Mouse (Mus musculus) heart, postnatal 10 days (tissue): Measurements from ENCODE around the gene Il1rl2. TPM values are rescaled to one million over a fixed set of nuclear protein-coding genes. Genes with fewer than 3 reads are reported as not detected.
"Not testable (repeated sequence)": the region's sequence is repeated elsewhere in the genome, so short reads cannot be mapped to it uniquely, and the experiment has no call there.

Experiments used
- DNase-seq, 2 experiments: peaks; one replicate each; pipeline ENCODE4 v3.0.0; 2021
- intact Hi-C: fragments of 180-260 bp; cut with DNase I; formaldehyde crosslinking; loops from one replicate; pipeline ENCODE4 v1.15.1; 2025
- total RNA-seq, 2 experiments: library from RNA; stranded (reverse); gene quantifications; 2 replicates each; pipeline ENCODE4 v1.2.3; 2021

Il1rl2 gene
- 1 to 10 TPM; 5.5 to 7.0 TPM for total RNA-seq

DNA sequence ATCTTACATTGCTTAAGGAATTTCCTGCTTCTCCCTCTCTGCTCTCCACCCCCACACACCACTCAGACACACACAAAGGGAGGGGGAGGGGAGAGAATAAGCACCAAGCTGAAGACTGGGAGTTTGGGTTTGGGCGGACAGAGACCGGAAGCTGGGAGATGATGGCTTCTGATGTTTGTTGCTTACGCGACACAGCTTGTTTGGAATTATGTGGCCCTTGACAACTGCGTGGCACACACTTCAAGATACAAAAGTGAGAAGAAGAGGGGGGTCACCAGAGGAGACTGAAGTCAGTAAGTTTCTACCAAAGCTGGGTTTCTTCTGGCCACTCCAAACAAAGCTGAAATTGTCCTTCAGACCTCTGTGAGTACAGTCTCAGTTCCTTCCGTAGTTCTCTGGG, at the start of gene Il1rl2:
Gene Il1rl2, plus strand, starts transcription at position 154 of the 400 bp plus-strand sequence.
- intact Hi-C loops, result loop anchor here (5.0 kb wide), 1 partner anchor 42 kb away; no protein-coding TSS in a partner anchor
- DNase-seq, result peak; percentile 56 to 64

DNA sequence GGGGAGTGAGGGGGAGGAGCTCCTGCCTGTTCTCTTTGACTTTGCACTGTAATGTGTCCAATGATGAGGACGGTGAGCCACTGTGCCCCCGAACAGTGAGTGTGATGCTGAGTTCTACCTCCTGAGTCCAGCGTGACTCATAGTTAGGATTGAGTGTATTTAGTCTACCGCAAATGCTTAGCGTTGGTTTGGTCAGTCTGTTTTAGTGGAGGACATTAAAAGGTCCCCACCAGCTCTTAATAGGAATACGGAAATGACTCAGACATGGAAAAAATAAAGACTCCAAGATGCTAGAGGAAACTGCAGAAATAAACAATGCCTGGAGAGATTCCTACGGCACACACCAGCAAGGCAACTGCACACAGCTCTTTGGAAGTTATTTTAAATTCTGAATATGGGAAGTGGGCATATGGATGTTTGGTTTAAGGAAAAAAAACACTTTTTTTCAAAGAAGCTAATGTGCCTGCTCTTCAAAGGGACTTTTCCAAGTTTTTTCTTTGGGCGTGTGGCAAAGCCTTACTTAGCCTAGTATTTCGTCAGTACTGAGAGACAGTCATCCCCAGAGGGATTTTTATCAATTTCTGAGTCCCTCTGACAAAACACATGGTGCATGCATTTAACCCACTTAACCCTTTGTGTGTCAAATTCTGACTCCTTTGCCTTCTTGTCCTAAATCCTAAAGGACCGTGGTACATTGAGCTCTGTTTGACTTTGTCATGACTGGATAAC, 49.0 kb upstream of the Il1rl2 start:
- intact Hi-C loops, result no loop called here
- DNase-seq, result peak in 1 of 2 experiments; percentile 18

- no peak for DNase-seq
- intact Hi-C loops, result no loop called here
Measured at GRCm38 (mm10) chr1:40277944-40278343, 46.5 kb upstream of the Il1rl2 start.

DNA sequence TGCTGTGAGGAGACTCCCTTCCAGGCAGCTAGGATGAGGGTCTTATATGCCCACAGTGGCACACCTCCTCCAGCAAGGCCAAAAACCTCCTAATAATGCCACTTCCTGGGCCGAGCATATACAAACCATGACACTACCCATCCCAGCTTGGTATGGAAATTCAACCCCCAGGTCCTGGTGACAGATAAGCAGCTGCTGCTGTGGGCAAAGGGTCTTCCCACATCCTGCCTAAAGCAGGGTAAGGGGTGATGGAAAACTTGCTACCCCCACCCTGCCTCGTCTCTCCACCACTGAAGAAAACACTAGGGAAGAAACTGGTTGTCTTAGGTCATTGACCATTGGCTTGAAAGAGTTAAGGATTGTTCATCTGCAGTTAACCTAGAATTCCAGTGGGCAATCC, 45.7 kb upstream of the Il1rl2 start:
- intact Hi-C loops, result no loop called here

DNA sequence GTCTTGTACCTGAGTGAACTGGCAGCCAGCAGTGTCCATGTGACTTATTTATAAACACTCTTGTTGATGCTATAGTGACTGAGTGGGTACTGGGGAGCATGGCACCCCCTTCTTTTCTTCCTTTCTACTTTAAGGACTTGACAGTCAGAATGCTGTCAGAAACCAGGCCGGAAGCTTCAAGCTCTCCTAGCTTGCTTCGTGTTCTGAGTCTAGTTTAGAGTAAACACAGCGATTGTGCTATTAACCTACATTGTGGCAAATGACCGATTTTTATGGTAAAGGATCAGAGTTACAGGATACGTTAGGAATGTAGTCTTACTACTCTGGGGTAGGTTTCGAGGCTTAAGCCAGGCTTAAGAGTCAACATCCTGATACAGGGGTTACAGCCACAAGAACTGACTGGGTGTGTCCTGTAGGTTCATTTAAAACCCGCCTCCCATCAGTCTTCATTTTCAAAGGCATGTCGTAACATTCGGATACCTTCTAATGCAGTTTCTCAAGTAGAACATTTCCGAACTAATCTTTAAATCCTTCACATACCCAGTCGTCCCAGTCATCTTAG, 45.1 kb upstream of the Il1rl2 start:
- intact Hi-C loops, result no loop called here
- no peak for DNase-seq

More for the DNA sequence above, 45.7 kb upstream of the Il1rl2 start:
- no peak for DNase-seq

GRCm38 (mm10) chr1:40281950-40282349, 42.5 kb upstream of the Il1rl2 start:
- DNase-seq, result no peak
- intact Hi-C loops, result loop anchor here (5.0 kb wide), 1 partner anchor 40 kb away; the partner anchor contains the start of gene Il1rl2

GRCm38 (mm10) chr1:40282394-40282793, 42.0 kb upstream of the Il1rl2 start:
- intact Hi-C loops, result loop anchor here (5.0 kb wide), 1 partner anchor 40 kb away; the partner anchor contains the start of gene Il1rl2
- DNase-seq, result no peak

DNA sequence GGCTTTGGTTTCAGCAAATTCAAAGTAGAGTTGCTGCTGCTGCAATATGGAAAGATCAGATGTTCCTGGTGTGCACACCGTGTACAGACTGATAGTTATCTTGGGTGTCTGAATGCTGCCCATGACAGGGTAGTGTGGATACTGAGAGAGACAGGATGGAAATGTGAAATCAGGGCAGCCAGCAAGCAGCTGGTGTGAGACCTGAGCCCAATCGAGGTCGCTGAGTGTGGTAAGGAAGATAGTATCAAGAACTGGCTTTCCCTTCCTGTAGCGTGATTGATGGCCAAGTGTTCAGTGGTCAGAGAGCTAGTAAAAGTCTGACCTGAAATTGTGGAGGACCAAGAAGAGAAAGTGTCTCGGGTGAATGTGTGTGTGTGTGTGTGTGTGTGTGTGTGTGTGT, 40.4 kb upstream of the Il1rl2 start:
- DNase-seq, result no peak
- intact Hi-C loops, result loop anchor here (5.0 kb wide), 1 partner anchor 38 kb away; the partner anchor contains the start of gene Il1rl2

- intact Hi-C loops, result no loop called here
- DNase-seq, result no peak
Measured at GRCm38 (mm10) chr1:40290489-40291255, 33.7 kb upstream of the Il1rl2 start.

DNA sequence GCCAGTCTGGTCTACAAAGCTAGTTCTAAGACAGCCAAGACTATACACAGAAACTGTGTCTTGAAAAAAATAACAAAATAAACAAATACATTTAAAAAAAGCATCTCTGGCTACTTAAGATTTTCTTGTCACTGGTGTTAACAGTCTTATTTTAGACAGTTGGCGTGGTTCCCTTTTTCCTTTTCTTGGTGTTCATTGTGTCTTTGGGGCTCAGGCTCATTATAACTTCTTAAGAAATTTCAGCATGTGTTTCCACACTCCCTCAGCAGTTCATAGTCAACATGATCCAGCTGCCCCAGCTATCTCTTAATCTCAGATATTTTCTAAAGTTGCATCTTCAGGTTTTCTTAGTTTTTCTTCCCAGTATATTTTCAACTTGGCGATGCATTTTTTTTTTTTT, 32.2 kb upstream of the Il1rl2 start:
- intact Hi-C loops, result no loop called here
- DNase-seq, result no peak

DNA sequence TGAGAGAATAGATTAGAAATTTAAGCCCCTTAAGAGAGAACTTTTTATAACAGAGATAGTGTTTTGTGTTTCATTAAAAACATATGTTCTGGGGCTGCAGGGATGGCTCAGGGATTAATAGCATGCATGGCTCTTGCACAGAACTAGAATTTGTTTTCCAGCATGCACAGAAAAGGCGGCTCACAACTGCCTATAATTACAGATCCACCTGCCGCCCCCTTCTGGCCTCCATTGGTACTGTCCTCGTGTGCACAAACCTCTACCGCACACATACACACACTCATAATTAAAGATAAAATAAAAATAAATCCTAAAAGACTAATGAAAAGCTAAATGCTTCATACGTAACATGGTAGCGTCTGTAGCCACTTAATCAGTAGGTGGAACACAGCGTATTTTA, 30.5 kb upstream of the Il1rl2 start:
- intact Hi-C loops, result no loop called here
- DNase-seq, result no peak

DNA sequence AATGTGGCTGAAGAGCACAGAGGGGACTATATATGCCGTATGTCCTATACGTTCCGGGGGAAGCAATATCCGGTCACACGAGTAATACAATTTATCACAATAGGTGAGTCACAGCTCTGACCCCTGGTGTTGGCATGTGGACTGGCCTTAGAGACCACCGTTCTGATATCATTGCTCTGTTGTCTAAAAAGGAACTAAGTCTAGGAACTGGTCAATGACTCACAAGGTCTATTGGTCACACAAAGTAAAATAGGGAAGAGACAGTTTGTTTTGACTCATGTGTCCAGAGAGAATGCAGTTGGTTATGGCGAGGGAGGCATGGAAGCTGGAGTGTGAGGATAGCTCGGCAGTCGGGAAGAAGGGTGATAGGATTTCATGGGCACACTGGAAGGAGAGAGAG, 29.6 kb upstream of the Il1rl2 start:
- DNase-seq, result no peak
- intact Hi-C loops, result no loop called here

GRCm38 (mm10) chr1:40298053-40298452, 26.4 kb upstream of the Il1rl2 start:
- DNase-seq, result no peak
- intact Hi-C loops, result no loop called here

GRCm38 (mm10) chr1:40303179-40303866, 21.1 kb upstream of the Il1rl2 start:
- intact Hi-C loops, result no loop called here
- DNase-seq, result no peak

DNA sequence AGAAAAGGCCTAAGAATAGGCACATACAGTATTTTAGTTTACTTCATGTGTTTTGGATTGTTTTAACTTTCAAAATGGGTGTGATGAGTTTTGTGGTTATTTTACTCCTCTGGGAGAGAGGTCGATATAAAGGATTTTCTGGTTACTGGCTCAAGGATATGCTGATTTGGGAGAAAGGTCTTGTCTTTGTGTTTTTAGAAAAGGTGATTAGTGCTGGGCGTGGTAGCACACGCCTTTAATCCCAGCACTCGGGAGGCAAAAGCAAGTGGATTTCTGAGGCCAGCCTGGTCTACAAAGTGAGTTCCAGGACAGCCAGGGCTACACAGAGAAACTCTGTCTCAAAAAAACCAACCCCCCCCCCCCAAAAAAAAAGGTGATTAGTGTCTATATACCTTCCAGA, 20.1 kb upstream of the Il1rl2 start:
- DNase-seq, intact Hi-C loops: not testable (repeated sequence)

DNA sequence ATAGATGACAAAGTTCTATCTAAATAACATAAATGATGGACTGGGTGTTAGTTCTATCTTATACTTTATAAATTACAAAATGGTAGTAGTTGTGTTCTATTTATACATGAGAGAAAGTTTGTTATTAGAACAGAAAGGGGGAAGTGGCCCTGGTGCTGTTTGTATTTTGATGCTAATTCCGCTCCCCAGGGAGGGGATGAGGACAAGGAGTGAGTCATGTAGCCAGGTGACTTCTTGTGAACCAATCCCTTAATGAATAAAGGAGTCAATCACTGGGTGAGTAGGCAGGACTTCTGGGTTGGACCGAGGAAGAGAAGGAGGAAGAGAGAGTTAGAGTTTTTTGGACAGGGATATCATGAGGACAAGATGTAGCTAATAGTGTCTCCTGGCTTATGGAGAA, 18.3 kb upstream of the Il1rl2 start:
- intact Hi-C loops, result no loop called here
- no peak for DNase-seq

DNA sequence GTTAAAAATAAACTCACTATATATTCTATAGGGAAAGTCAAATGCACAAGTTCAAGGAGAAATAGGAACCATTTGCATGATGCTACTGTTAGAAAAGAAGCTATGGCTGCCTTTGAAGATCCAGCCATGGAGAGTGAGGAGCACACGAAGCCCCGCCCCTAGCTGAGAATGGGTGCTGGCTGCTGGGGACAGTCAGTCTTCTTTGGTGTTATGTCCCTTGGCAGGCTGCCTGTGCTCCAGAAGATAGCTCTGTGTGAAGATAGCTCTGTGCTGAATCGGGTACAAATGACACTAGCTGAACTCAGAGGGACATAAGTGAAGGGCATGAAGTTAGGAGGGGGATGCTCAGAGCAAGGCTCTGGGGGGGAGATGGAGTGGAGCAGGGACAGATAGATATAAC, 13.3 kb upstream of the Il1rl2 start:
- DNase-seq, result no peak
- intact Hi-C loops, result no loop called here

DNA sequence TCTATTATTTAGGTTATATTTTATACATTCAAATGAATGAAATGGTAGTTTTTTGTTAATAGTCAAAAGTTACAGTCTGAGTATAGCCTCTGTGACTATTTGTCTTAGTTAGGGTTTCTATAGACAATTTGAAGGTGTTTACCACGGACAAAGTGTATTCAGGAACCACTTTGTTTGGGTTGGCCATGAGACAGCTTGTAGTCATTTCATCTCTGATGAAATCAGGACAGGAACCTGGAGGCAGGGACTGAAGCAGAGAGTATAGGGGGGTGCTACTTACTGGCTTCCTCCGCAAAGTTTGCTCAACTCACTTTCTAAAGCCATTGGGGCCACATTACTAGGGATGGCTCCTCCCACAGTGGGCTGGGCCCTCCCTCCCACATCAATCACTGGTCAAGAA, 12.8 kb upstream of the Il1rl2 start:
- no peak for DNase-seq
- intact Hi-C loops, result no loop called here

- no peak for DNase-seq
- intact Hi-C loops, result no loop called here
Measured at GRCm38 (mm10) chr1:40314016-40314415, 10.4 kb upstream of the Il1rl2 start.

GRCm38 (mm10) chr1:40317657-40318056, 6.8 kb upstream of the Il1rl2 start:
- DNase-seq, result no peak
- intact Hi-C loops, result no loop called here

GRCm38 (mm10) chr1:40321824-40322223, 2.6 kb upstream of the Il1rl2 start:
- DNase-seq, result no peak
- intact Hi-C loops, result loop anchor here (5.0 kb wide), 1 partner anchor 40 kb away; no protein-coding TSS in a partner anchor
